Mouse (Mus musculus) ES-Bruce4 (cell line): ENCODE results near the gene Srpk1. TPM values are rescaled to one million over a fixed set of nuclear protein-coding genes. Genes with fewer than 3 reads are reported as not detected.

Experiments used
- H3K27ac ChIP-seq: 2 replicates; pipeline ENCODE4 v1.5.1; 2012; ENCODE audit warnings: low read length, inconsistent platforms; ENCODE audit not compliant: insufficient read depth
- H3K27me3 ChIP-seq: 2 replicates; pipeline ENCODE4 v1.6.1; 2012; ENCODE audit warnings: mild to moderate bottlenecking, low read length, inconsistent platforms; ENCODE audit not compliant: control insufficient read depth, poor library complexity, insufficient read depth, severe bottlenecking
- H3K36me3 ChIP-seq: 2 replicates; pipeline ENCODE4 v1.6.1; 2012; ENCODE audit warnings: inconsistent platforms, mild to moderate bottlenecking, low read length, moderate library complexity; ENCODE audit not compliant: control insufficient read depth, poor library complexity, insufficient read depth, severe bottlenecking
- H3K4me1 ChIP-seq: one replicate; pipeline ENCODE4 v1.8.1; 2011; ENCODE audit warnings: low read length; ENCODE audit not compliant: control insufficient read depth, insufficient read depth
- H3K4me3 ChIP-seq: 2 replicates; pipeline ENCODE4 v1.5.1; 2011; ENCODE audit warnings: low read depth, mild to moderate bottlenecking, low read length
- H3K9ac ChIP-seq: 2 replicates; pipeline ENCODE4 v1.6.1; 2012; ENCODE audit warnings: low read depth, mild to moderate bottlenecking, inconsistent platforms; ENCODE audit not compliant: poor library complexity, severe bottlenecking
- H3K9me3 ChIP-seq: replicated peaks from 2 replicates; pipeline ENCODE4 v1.6.1; 2012; ENCODE audit warnings: mild to moderate bottlenecking, low read length, inconsistent platforms; ENCODE audit not compliant: control insufficient read depth, poor library complexity, insufficient read depth, severe bottlenecking
- CTCF ChIP-seq: IDR thresholded peaks from one replicate; pipeline ENCODE4 v1.8.1; 2011; ENCODE audit warnings: low read depth, low read length
- EP300 ChIP-seq: IDR thresholded peaks from 2 replicates; pipeline ENCODE4 v1.6.1; 2011; ENCODE audit warnings: low read depth, low read length; ENCODE audit not compliant: insufficient read depth
- POLR2A ChIP-seq: IDR thresholded peaks from one replicate; pipeline ENCODE4 v1.8.1; 2011; ENCODE audit warnings: low read length; ENCODE audit not compliant: insufficient read depth
- polyA plus RNA-seq: library from polyadenylated mRNA; stranded (reverse); fragments of >200 nt; gene quantifications from 2 replicates; pipeline ENCODE4 v1.2.4, GENCODE M21; 2011; ENCODE audit warnings: low read depth; ENCODE audit not compliant: missing spikeins, insufficient read depth, insufficient read length

Srpk1 gene
- polyA plus RNA-seq, 1 experiment: 244 TPM

DNA sequence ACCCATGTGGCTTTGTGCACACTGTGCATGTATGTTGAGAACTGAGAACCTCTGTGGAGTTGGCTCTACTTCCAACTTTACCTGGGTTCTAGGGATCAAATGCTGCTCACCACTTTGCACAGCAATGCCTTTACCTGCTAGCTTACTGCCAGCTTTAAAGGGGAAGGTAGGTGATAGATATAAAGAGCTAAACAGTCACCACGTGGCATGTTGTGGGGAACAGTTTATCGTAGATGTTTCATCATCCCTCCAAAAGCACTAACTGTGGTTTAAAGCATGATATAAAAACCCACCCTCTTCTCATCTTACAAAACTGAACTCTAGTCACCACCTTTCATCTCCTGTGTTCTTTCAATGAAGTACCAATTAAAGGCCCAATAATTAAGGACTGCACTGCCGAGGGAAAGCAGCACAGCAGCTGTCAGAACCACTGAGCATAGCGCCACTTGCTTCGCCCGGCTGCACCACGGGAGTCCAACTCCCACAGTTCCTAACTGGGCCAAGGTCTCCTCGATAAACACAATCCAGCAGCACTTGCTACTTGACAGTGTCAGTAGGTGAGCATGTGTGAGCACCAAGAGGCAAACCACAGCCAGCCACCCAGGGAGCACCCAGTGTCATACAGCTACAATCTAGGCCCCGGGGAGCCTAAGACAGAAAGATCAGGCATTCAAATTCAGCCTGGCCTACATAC is 20.8 kb downstream of the Srpk1 start:
- H3K9ac ChIP-seq: no peak overlapping the region
- no peak for TF ChIP-seq CTCF
- TF ChIP-seq EP300: no peak
- TF ChIP-seq POLR2A: no peak
- H3K27ac ChIP-seq: no peak overlapping the region
- peaks cover 81% of the 10 kb centered on the region for H3K36me3 ChIP-seq
- H3K4me3 ChIP-seq: no peak overlapping the region
- no peaks in the 10 kb centered on the region for H3K4me1 ChIP-seq
- H3K27me3 ChIP-seq: no peaks in the 10 kb centered on the region
- H3K9me3 ChIP-seq: no peaks in the 10 kb centered on the region

DNA sequence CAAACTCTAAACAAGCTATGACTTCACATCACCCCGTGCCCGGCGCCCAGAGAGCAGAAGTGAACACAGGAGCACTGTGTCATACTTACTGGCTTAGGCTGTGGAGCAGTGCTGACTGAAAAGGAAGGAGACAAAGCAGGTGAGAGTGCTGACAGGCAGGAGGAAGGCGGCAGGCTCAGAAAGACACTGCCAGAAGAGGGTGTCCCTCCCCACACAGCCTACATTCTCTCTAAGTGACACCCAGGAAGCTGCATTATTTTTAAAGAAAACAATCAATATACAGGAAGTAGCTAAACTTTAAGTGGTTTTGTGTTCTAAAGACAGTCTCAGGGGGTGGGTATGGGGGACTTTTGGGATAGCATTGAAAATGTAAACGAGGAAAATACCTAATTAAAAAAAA is 21.7 kb downstream of the Srpk1 start:
- Histone ChIP-seq H3K4me3 (no peak overlapping the region), H3K4me1 (no peaks in the 10 kb centered on the region), H3K27me3 (no peaks in the 10 kb centered on the region), H3K27ac (no peak overlapping the region), H3K9ac (no peak overlapping the region), H3K36me3 (peaks cover 79% of the 10 kb centered on the region), H3K9me3 (no peaks in the 10 kb centered on the region)
- no peak for TF ChIP-seq EP300
- TF ChIP-seq POLR2A: no peak
- no peak for TF ChIP-seq CTCF

DNA sequence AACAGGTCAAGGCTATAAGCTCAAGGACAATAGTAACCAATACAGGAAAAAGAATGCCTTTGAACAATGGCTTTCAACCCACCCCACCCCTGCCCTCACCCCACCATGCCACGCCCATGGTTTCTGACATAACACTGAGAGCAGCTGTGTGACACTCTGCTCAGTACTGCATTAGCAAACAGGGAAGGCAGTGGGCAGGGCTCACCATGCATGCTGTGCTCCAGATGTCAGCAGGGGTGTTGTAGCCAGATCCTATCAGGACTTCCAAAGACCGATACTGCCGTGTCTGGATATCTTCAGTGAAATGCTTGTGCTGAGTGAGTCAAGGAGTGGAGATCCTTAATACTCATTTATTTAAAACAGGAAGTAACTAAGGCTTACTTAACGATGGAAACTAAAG is 28.5 kb downstream of the Srpk1 start:
- Histone ChIP-seq H3K27ac (peak overlapping the region; percentile 87), H3K9ac (no peak overlapping the region), H3K27me3 (no peaks in the 10 kb centered on the region), H3K4me1 (peaks cover 18% of the 10 kb centered on the region), H3K4me3 (no peak overlapping the region), H3K9me3 (no peaks in the 10 kb centered on the region), H3K36me3 (peaks cover 53% of the 10 kb centered on the region)
- no peak for TF ChIP-seq POLR2A
- peak; percentile 86 for TF ChIP-seq EP300

DNA sequence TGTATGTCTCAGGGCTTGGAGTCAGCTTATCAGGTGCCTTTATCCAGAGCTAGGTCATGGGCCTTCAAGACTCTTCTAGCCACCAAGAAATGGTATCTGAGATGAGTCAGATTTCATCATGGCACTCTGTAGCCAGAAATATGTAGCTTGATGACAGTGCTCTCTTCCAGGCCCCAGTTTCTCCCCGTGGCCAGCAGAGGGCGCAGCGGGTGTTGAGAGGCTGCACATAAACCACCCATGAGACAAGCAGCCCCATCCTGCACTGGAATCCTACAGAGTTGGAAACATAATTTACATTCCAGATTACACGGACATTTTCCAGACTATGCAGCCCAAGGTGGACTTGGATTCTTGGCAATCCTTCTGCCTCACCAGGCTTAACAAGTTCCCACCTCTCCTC is 29.5 kb downstream of the Srpk1 start:
- Histone ChIP-seq H3K36me3 (peaks cover 50% of the 10 kb centered on the region), H3K27ac (peak overlapping the region; percentile 87)

DNA sequence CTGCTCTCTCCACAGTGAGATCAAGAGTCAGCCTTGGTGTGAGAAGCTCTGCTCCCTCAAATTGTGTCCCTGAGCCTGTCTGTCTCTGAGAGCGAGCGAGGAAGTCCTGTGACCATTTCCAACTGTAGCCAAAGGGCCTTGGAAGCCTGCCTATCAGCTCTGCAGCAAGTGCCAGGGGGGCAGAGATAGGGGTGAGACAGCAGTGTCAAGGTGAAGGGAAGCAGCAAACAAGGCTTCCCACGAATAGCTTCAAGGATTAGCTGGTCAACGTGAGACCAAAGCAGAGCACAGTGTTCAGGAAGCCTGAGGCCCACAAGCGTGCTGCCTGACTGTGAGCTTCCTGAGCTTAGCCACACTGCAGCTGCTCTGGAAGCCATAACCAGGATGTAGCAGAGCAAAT is 31.0 kb downstream of the Srpk1 start:
- Histone ChIP-seq H3K4me1 (peaks cover 18% of the 10 kb centered on the region), H3K9ac (no peak overlapping the region), H3K36me3 (peaks cover 42% of the 10 kb centered on the region), H3K9me3 (no peaks in the 10 kb centered on the region), H3K4me3 (no peak overlapping the region), H3K27me3 (no peaks in the 10 kb centered on the region), H3K27ac (no peak overlapping the region; the same call in 1 of the 2 replicates)
- TF ChIP-seq EP300 (no peak), CTCF (no peak), POLR2A (no peak)

More for the DNA sequence above, 29.5 kb downstream of the Srpk1 start:
- H3K4me1 ChIP-seq: peaks cover 18% of the 10 kb centered on the region
- TF ChIP-seq CTCF (peak; percentile 90), EP300 (no peak)
- H3K4me3 ChIP-seq: no peak overlapping the region
- no peaks in the 10 kb centered on the region for H3K9me3 ChIP-seq
- no peak overlapping the region for H3K9ac ChIP-seq
- no peaks in the 10 kb centered on the region for H3K27me3 ChIP-seq

DNA sequence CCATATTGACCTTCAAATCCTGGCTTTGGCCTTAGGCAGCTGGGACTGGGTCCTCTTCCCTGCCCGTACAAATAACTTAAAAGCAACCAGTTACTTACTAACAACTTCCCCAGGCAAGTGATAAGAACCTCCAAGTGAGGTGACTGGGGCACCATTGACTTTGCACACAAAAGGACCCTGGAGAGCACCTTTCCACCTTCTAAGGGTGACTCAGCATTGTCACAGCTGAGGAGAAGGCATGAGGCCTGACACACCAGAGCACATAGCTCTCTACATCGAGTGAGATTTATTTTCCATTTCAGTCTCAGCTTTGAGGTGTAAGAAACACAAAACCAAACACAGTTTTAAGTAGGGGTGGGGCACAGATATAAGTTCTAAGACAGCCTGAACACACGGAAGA is 31.9 kb downstream of the Srpk1 start:
- no peaks in the 10 kb centered on the region for H3K9me3 ChIP-seq
- peaks cover 38% of the 10 kb centered on the region for H3K36me3 ChIP-seq
- 0 out of 2 replicates have a peak, but pooled peaks have one; percentile 37 for TF ChIP-seq EP300
- no peak for TF ChIP-seq CTCF
- no peaks in the 10 kb centered on the region for H3K27me3 ChIP-seq
- no peak overlapping the region for H3K9ac ChIP-seq
- H3K4me3 ChIP-seq: no peak overlapping the region
- H3K4me1 ChIP-seq: peaks cover 18% of the 10 kb centered on the region
- peak overlapping the region; percentile 20; the same call in 1 of the 2 replicates for H3K27ac ChIP-seq
